Mouse (Mus musculus) heart, postnatal 25 days (tissue): ENCODE results near the gene Klf4. TPM values are rescaled to one million over a fixed set of nuclear protein-coding genes. Genes with fewer than 3 reads are reported as not detected.

Experiments
- total RNA-seq, 2 experiments: library from RNA; stranded (reverse); gene quantifications; 2 replicates each; pipeline ENCODE4 v1.2.3; 2021

Gene Klf4
- total RNA-seq, 2 experiments from 2014 or later, result 28.3 to 39.0 TPM

Other genes starting within 250 kb of the Klf4 start
- 100 to 1,000 TPM in 1 of 2 experiments, 10 to 100 TPM in 1; 94.6 to 112 TPM for gene Rad23b, start 182.4 kb downstream of the Klf4 start, total RNA-seq